Mouse (Mus musculus) neural tube, embryonic 15.5 days (tissue): ENCODE results near the gene Dlst. TPM values are rescaled to one million over a fixed set of nuclear protein-coding genes. Genes with fewer than 3 reads are reported as not detected.
A peak's percentile ranks its signal among the peaks of the same experiment; 100 is the strongest.

Experiments used
- ATAC-seq: fragments of 200-750 bp; cut with Nextera tagmentation; 2 replicates; pipeline ENCODE4 v1.8.0; 2017; ENCODE audit warnings: mild to moderate bottlenecking, moderate TSS enrichment, moderate library complexity; ENCODE audit not compliant: low FRiP score
- H3K27ac ChIP-seq: fragments of 300-500 bp; sonication (generic); replicated peaks from 2 replicates; pipeline ENCODE4 v1.5.1; 2015; ENCODE audit warnings: mild to moderate bottlenecking, inconsistent platforms
- H3K27me3 ChIP-seq: fragments of 300-500 bp; sonication (generic); replicated peaks from 2 replicates; pipeline ENCODE4 v1.6.1; 2015; ENCODE audit warnings: inconsistent platforms
- H3K36me3 ChIP-seq: fragments of 300-500 bp; sonication (generic); 2 replicates; pipeline ENCODE4 v1.6.1; 2015; ENCODE audit warnings: inconsistent platforms
- H3K4me1 ChIP-seq: fragments of 300-500 bp; sonication (generic); 2 replicates; pipeline ENCODE4 v1.6.1; 2015; ENCODE audit warnings: inconsistent platforms
- H3K4me2 ChIP-seq: fragments of 300-500 bp; sonication (generic); 2 replicates; pipeline ENCODE4 v1.6.1; 2015; ENCODE audit warnings: inconsistent platforms, mild to moderate bottlenecking, moderate library complexity
- H3K4me3 ChIP-seq: fragments of 300-500 bp; sonication (generic); replicated peaks from 2 replicates; pipeline ENCODE4 v1.5.1; 2015; ENCODE audit warnings: mild to moderate bottlenecking, inconsistent platforms
- H3K9ac ChIP-seq: fragments of 300-500 bp; sonication (generic); replicated peaks from 2 replicates; pipeline ENCODE4 v1.6.1; 2015; ENCODE audit warnings: mild to moderate bottlenecking, inconsistent platforms
- H3K9me3 ChIP-seq: fragments of 300-500 bp; sonication (generic); replicated peaks from 2 replicates; pipeline ENCODE4 v1.6.1; 2016; ENCODE audit warnings: inconsistent platforms
- WGBS: fragments of 180-500 bp; shearing (Covaris S2); methylation state at CpG from one replicate; pipeline ENCODE4 v1.1.7; 2015; ENCODE audit warnings: mixed read lengths; 5-methylcytosine and 5-hydroxymethylcytosine counted together
- polyA plus RNA-seq: library from polyadenylated mRNA; unstranded; fragments of >200 nt; fragmentation: Nextera tagmentation; extraction: Ambion mirVana; gene quantifications from 2 replicates; pipeline ENCODE4 v1.2.1, GENCODE M21; 2015

Dlst gene
- polyA plus RNA-seq, 1 experiment from 2014 or later, result 117 TPM

- Histone ChIP-seq H3K9me3 (no peaks in the 10 kb centered on the region), H3K9ac (no peak overlapping the region), H3K4me1 (peaks cover 6% of the 10 kb centered on the region; the same call in 1 of the 2 replicates), H3K4me2 (peak overlapping the region; percentile 6; the same call in 1 of the 2 replicates), H3K27me3 (no peaks in the 10 kb centered on the region), H3K27ac (0 out of 2 replicates have a peak overlapping the region, but pooled peaks have one; percentile 14), H3K4me3 (no peak overlapping the region), H3K36me3 (no peaks in the 10 kb centered on the region)
- no peak; the same call in 1 of the 2 replicates for ATAC-seq
- 39% methylated on average over 14 of the region's 14 CpGs for WGBS
Measured at GRCm38 (mm10) chr12:85101001-85101400, 9.6 kb upstream of the Dlst start.

GRCm38 (mm10) chr12:85101521-85102106 lies 9.0 kb upstream of the Dlst start:
- 75% methylated on average over 5 of the region's 5 CpGs for WGBS
- Histone ChIP-seq H3K36me3 (no peaks in the 10 kb centered on the region), H3K27ac (no peak overlapping the region), H3K27me3 (no peaks in the 10 kb centered on the region), H3K9ac (no peak overlapping the region), H3K4me3 (no peak overlapping the region), H3K4me2 (no peak overlapping the region), H3K9me3 (no peaks in the 10 kb centered on the region), H3K4me1 (peaks cover 9% of the 10 kb centered on the region; the same call in 1 of the 2 replicates)
- no peak for ATAC-seq

- Histone ChIP-seq H3K36me3 (no peaks in the 10 kb centered on the region), H3K4me3 (no peak overlapping the region), H3K4me2 (no peak overlapping the region), H3K9ac (no peak overlapping the region), H3K4me1 (peaks cover 9% of the 10 kb centered on the region; the same call in 1 of the 2 replicates), H3K27me3 (no peaks in the 10 kb centered on the region), H3K9me3 (no peaks in the 10 kb centered on the region), H3K27ac (no peak overlapping the region)
- no peak for ATAC-seq
- 79% methylated on average over 8 of the region's 8 CpGs for WGBS
Measured at GRCm38 (mm10) chr12:85103096-85103495, 7.5 kb upstream of the Dlst start.

GRCm38 (mm10) chr12:85104789-85105188 lies 5.8 kb upstream of the Dlst start:
- no peaks in the 10 kb centered on the region for H3K27me3 ChIP-seq
- H3K4me3 ChIP-seq, result no peak overlapping the region
- no peak overlapping the region for H3K27ac ChIP-seq
- no peaks in the 10 kb centered on the region for H3K36me3 ChIP-seq
- 76% methylated on average over 8 of the region's 8 CpGs for WGBS
- no peak for ATAC-seq
- no peaks in the 10 kb centered on the region for H3K9me3 ChIP-seq
- no peak overlapping the region for H3K4me2 ChIP-seq
- H3K9ac ChIP-seq, result no peak overlapping the region
- peaks cover 15% of the 10 kb centered on the region for H3K4me1 ChIP-seq

GRCm38 (mm10) chr12:85106292-85106691 lies 4.3 kb upstream of the Dlst start:
- no peak for ATAC-seq
- H3K27ac ChIP-seq, result no peak overlapping the region

GRCm38 (mm10) chr12:85108643-85109042 lies 2.0 kb upstream of the Dlst start:
- no peak for ATAC-seq
- H3K4me3 ChIP-seq, result no peak overlapping the region
- no peaks in the 10 kb centered on the region for H3K9me3 ChIP-seq
- WGBS, result 81% methylated on average over 3 of the region's 3 CpGs
- H3K9ac ChIP-seq, result no peak overlapping the region
- peaks cover 38% of the 10 kb centered on the region for H3K4me1 ChIP-seq
- H3K27me3 ChIP-seq, result no peaks in the 10 kb centered on the region
- no peaks in the 10 kb centered on the region for H3K36me3 ChIP-seq
- no peak overlapping the region for H3K4me2 ChIP-seq
- no peak overlapping the region for H3K27ac ChIP-seq

More at GRCm38 (mm10) chr12:85106292-85106691, 4.3 kb upstream of the Dlst start:
- Histone ChIP-seq H3K9ac (no peak overlapping the region), H3K9me3 (no peaks in the 10 kb centered on the region), H3K4me2 (peak overlapping the region; percentile 33), H3K27me3 (no peaks in the 10 kb centered on the region), H3K36me3 (no peaks in the 10 kb centered on the region), H3K4me3 (no peak overlapping the region), H3K4me1 (peaks cover 14% of the 10 kb centered on the region)
- WGBS, result 6% methylated on average over 8 of the region's 8 CpGs

- ATAC-seq, result no peak
- H3K27ac ChIP-seq, result no peak overlapping the region
- no peak overlapping the region for H3K4me3 ChIP-seq
- peaks cover 39% of the 10 kb centered on the region for H3K4me1 ChIP-seq
- 67% methylated on average over 4 of the region's 4 CpGs for WGBS
- H3K27me3 ChIP-seq, result no peaks in the 10 kb centered on the region
- peak overlapping the region; percentile 85; the same call in 1 of the 2 replicates for H3K4me2 ChIP-seq
- no peak overlapping the region for H3K9ac ChIP-seq
- H3K9me3 ChIP-seq, result no peaks in the 10 kb centered on the region
- no peaks in the 10 kb centered on the region for H3K36me3 ChIP-seq
Measured at GRCm38 (mm10) chr12:85109426-85109825, 1.2 kb upstream of the Dlst start.

GRCm38 (mm10) chr12:85110011-85110697 lies 479 bp upstream of the Dlst start:
- 14% methylated on average over 18 of the region's 18 CpGs for WGBS
- Histone ChIP-seq H3K9ac (peak overlapping the region; percentile 97), H3K4me2 (peak overlapping the region; percentile 85), H3K9me3 (no peaks in the 10 kb centered on the region), H3K27me3 (no peaks in the 10 kb centered on the region), H3K4me1 (peaks cover 39% of the 10 kb centered on the region), H3K27ac (peak overlapping the region; percentile 91), H3K36me3 (no peaks in the 10 kb centered on the region; the same call in 1 of the 2 replicates), H3K4me3 (peak overlapping the region; percentile 99)
- ATAC-seq, result peak; percentile 74

GRCm38 (mm10) chr12:85112550-85113251 lies 2.1 kb downstream of the Dlst start:
- no peak overlapping the region for H3K4me3 ChIP-seq
- H3K9me3 ChIP-seq, result no peaks in the 10 kb centered on the region
- H3K9ac ChIP-seq, result no peak overlapping the region
- no peak overlapping the region for H3K27ac ChIP-seq
- H3K27me3 ChIP-seq, result no peaks in the 10 kb centered on the region
- peaks cover 36% of the 10 kb centered on the region for H3K4me1 ChIP-seq
- WGBS, result 88% methylated on average over 7 of the region's 7 CpGs
- peaks cover 3% of the 10 kb centered on the region; the same call in 1 of the 2 replicates for H3K36me3 ChIP-seq
- peak overlapping the region; percentile 85 for H3K4me2 ChIP-seq
- ATAC-seq, result no peak

GRCm38 (mm10) chr12:85113337-85113736 lies 2.7 kb downstream of the Dlst start:
- H3K27me3 ChIP-seq, result no peaks in the 10 kb centered on the region
- H3K36me3 ChIP-seq, result peaks cover 7% of the 10 kb centered on the region
- peaks cover 36% of the 10 kb centered on the region for H3K4me1 ChIP-seq
- 90% methylated on average over 3 of the region's 3 CpGs for WGBS
- H3K9me3 ChIP-seq, result no peaks in the 10 kb centered on the region
- ATAC-seq, result no peak
- H3K9ac ChIP-seq, result no peak overlapping the region
- no peak overlapping the region for H3K27ac ChIP-seq
- no peak overlapping the region for H3K4me3 ChIP-seq
- H3K4me2 ChIP-seq, result no peak overlapping the region

- Histone ChIP-seq H3K36me3 (peaks cover 13% of the 10 kb centered on the region), H3K27me3 (no peaks in the 10 kb centered on the region), H3K9me3 (no peaks in the 10 kb centered on the region), H3K4me3 (no peak overlapping the region), H3K4me1 (peaks cover 36% of the 10 kb centered on the region), H3K4me2 (no peak overlapping the region), H3K27ac (no peak overlapping the region), H3K9ac (no peak overlapping the region)
- no peak for ATAC-seq
- 90% methylated on average over 3 of the region's 3 CpGs for WGBS
Measured at GRCm38 (mm10) chr12:85113917-85114316, 3.3 kb downstream of the Dlst start.
